Mouse (Mus musculus): ENCODE measurements around the gene Celf3. TPM values are rescaled to one million over a fixed set of nuclear protein-coding genes. Genes with fewer than 3 reads are reported as not detected.

Gene Celf3
- polyA plus RNA-seq, 1 experiment from 2014 or later = 154 TPM

GRCm38 (mm10) chr3:94483790-94484439 lies 5.8 kb downstream of the Celf3 start:
- ATAC-seq (ENCODE audit: insufficient read depth, low FRiP score, low TSS enrichment) (peak; percentile 94), DNase-seq (ENCODE audit: low spot score) (peak; percentile 96)
- Histone ChIP-seq H3K9ac (ENCODE audit: low read length) (no peak overlapping the region), H3K9me3 (ENCODE audit: control insufficient read depth, low read length) (no peaks in the 10 kb centered on the region), H3K27me3 (ENCODE audit: control insufficient read depth, insufficient read depth, low read length) (peaks cover 7% of the 10 kb centered on the region; the same call in 1 of the 2 replicates), H3K36me3 (ENCODE audit: control insufficient read depth, insufficient read depth, low read length) (peaks cover 2% of the 10 kb centered on the region; the same call in 1 of the 2 replicates), H3K4me2 (ENCODE audit: low read depth) (peak overlapping the region; percentile 25), H3K4me3 (ENCODE audit: low read depth, low read length) (no peak overlapping the region), H3K4me1 (ENCODE audit: control insufficient read depth, insufficient read depth, low read length) (peaks cover 47% of the 10 kb centered on the region), H3K27ac (ENCODE audit: low read depth, low read length) (peak overlapping the region; percentile 75)
- WGBS = 15% methylated on average over 20 of the region's 20 CpGs

GRCm38 (mm10) chr3:94485922-94486321 lies 7.8 kb downstream of the Celf3 start:
- H3K36me3 ChIP-seq (ENCODE audit: control insufficient read depth, insufficient read depth, low read length) = peaks cover 3% of the 10 kb centered on the region; the same call in 1 of the 2 replicates
- peaks cover 36% of the 10 kb centered on the region for H3K4me1 ChIP-seq (ENCODE audit: control insufficient read depth, insufficient read depth, low read length)
- H3K27me3 ChIP-seq (ENCODE audit: control insufficient read depth, insufficient read depth, low read length) = no peaks in the 10 kb centered on the region
- no peak overlapping the region for H3K4me3 ChIP-seq (ENCODE audit: low read depth, low read length)
- no peak overlapping the region for H3K9ac ChIP-seq (ENCODE audit: low read length)
- H3K4me2 ChIP-seq (ENCODE audit: low read depth) = no peak overlapping the region
- ATAC-seq (ENCODE audit: insufficient read depth, low FRiP score, low TSS enrichment) (no peak), DNase-seq (ENCODE audit: low spot score) (no peak)
- H3K27ac ChIP-seq (ENCODE audit: low read depth, low read length) = no peak overlapping the region
- no peaks in the 10 kb centered on the region for H3K9me3 ChIP-seq (ENCODE audit: control insufficient read depth, low read length)
- 80% methylated on average over 7 of the region's 7 CpGs for WGBS

GRCm38 (mm10) chr3:94487581-94487980 lies 9.5 kb downstream of the Celf3 start:
- Histone ChIP-seq H3K9me3 (ENCODE audit: control insufficient read depth, low read length) (no peaks in the 10 kb centered on the region), H3K4me2 (ENCODE audit: low read depth) (no peak overlapping the region), H3K4me3 (ENCODE audit: low read depth, low read length) (no peak overlapping the region), H3K27ac (ENCODE audit: low read depth, low read length) (no peak overlapping the region), H3K9ac (ENCODE audit: low read length) (no peak overlapping the region), H3K4me1 (ENCODE audit: control insufficient read depth, insufficient read depth, low read length) (peaks cover 27% of the 10 kb centered on the region), H3K36me3 (ENCODE audit: control insufficient read depth, insufficient read depth, low read length) (peaks cover 5% of the 10 kb centered on the region; the same call in 1 of the 2 replicates), H3K27me3 (ENCODE audit: control insufficient read depth, insufficient read depth, low read length) (no peaks in the 10 kb centered on the region)
- 88% methylated on average over 6 of the region's 6 CpGs for WGBS
- ATAC-seq (ENCODE audit: insufficient read depth, low FRiP score, low TSS enrichment) (no peak), DNase-seq (ENCODE audit: low spot score) (no peak)

GRCm38 (mm10) chr3:94497162-94497561 lies 19.1 kb downstream of the Celf3 start:
- H3K9me3 ChIP-seq (ENCODE audit: control insufficient read depth, low read length) = no peaks in the 10 kb centered on the region
- no peaks in the 10 kb centered on the region for H3K36me3 ChIP-seq (ENCODE audit: control insufficient read depth, insufficient read depth, low read length)
- H3K4me3 ChIP-seq (ENCODE audit: low read depth, low read length) = no peak overlapping the region
- H3K27ac ChIP-seq (ENCODE audit: low read depth, low read length) = no peak overlapping the region
- H3K27me3 ChIP-seq (ENCODE audit: control insufficient read depth, insufficient read depth, low read length) = no peaks in the 10 kb centered on the region
- ATAC-seq (ENCODE audit: insufficient read depth, low FRiP score, low TSS enrichment) (no peak), DNase-seq (ENCODE audit: low spot score) (no peak)
- H3K4me1 ChIP-seq (ENCODE audit: control insufficient read depth, insufficient read depth, low read length) = no peaks in the 10 kb centered on the region
- H3K4me2 ChIP-seq (ENCODE audit: low read depth) = no peak overlapping the region
- H3K9ac ChIP-seq (ENCODE audit: low read length) = no peak overlapping the region
- 78% methylated on average over 4 of the region's 4 CpGs for WGBS

GRCm38 (mm10) chr3:94502243-94502642 lies 24.1 kb downstream of the Celf3 start:
- Histone ChIP-seq H3K4me3 (ENCODE audit: low read depth, low read length) (no peak overlapping the region), H3K4me1 (ENCODE audit: control insufficient read depth, insufficient read depth, low read length) (no peaks in the 10 kb centered on the region), H3K9ac (ENCODE audit: low read length) (no peak overlapping the region), H3K36me3 (ENCODE audit: control insufficient read depth, insufficient read depth, low read length) (no peaks in the 10 kb centered on the region), H3K9me3 (ENCODE audit: control insufficient read depth, low read length) (no peaks in the 10 kb centered on the region), H3K27me3 (ENCODE audit: control insufficient read depth, insufficient read depth, low read length) (no peaks in the 10 kb centered on the region), H3K4me2 (ENCODE audit: low read depth) (no peak overlapping the region), H3K27ac (ENCODE audit: low read depth, low read length) (no peak overlapping the region)
- 78% methylated on average over 3 of the region's 3 CpGs for WGBS
- no peak for DNase-seq (ENCODE audit: low spot score)
- ATAC-seq (ENCODE audit: insufficient read depth, low FRiP score, low TSS enrichment) = no peak

GRCm38 (mm10) chr3:94506664-94507063 lies 28.6 kb downstream of the Celf3 start:
- no peaks in the 10 kb centered on the region for H3K27me3 ChIP-seq (ENCODE audit: control insufficient read depth, insufficient read depth, low read length)
- 98% methylated on average over 1 of the region's 1 CpGs for WGBS
- no peak for DNase-seq (ENCODE audit: low spot score)
- no peak for ATAC-seq (ENCODE audit: insufficient read depth, low FRiP score, low TSS enrichment)
- no peak overlapping the region for H3K9ac ChIP-seq (ENCODE audit: low read length)
- no peak overlapping the region for H3K27ac ChIP-seq (ENCODE audit: low read depth, low read length)
- no peak overlapping the region for H3K4me3 ChIP-seq (ENCODE audit: low read depth, low read length)
- H3K36me3 ChIP-seq (ENCODE audit: control insufficient read depth, insufficient read depth, low read length) = 0 out of 2 replicates have a peak, but pooled peaks cover 2% of the 10 kb centered on the region
- no peaks in the 10 kb centered on the region for H3K4me1 ChIP-seq (ENCODE audit: control insufficient read depth, insufficient read depth, low read length)
- no peak overlapping the region for H3K4me2 ChIP-seq (ENCODE audit: low read depth)
- no peaks in the 10 kb centered on the region for H3K9me3 ChIP-seq (ENCODE audit: control insufficient read depth, low read length)

- Histone ChIP-seq H3K9me3 (ENCODE audit: control insufficient read depth, low read length) (no peaks in the 10 kb centered on the region), H3K4me3 (ENCODE audit: low read depth, low read length) (no peak overlapping the region), H3K27me3 (ENCODE audit: control insufficient read depth, insufficient read depth, low read length) (no peaks in the 10 kb centered on the region), H3K36me3 (ENCODE audit: control insufficient read depth, insufficient read depth, low read length) (no peaks in the 10 kb centered on the region), H3K4me1 (ENCODE audit: control insufficient read depth, insufficient read depth, low read length) (no peaks in the 10 kb centered on the region), H3K9ac (ENCODE audit: low read length) (no peak overlapping the region), H3K27ac (ENCODE audit: low read depth, low read length) (no peak overlapping the region), H3K4me2 (ENCODE audit: low read depth) (no peak overlapping the region)
- no peak for DNase-seq (ENCODE audit: low spot score)
- ATAC-seq (ENCODE audit: insufficient read depth, low FRiP score, low TSS enrichment) = no peak
- 72% methylated on average over 2 of the region's 2 CpGs for WGBS
These were observed 48.6 kb downstream of the Celf3 start for GRCm38 (mm10) chr3:94526731-94527130.

GRCm38 (mm10) chr3:94533968-94534367 lies 55.9 kb downstream of the Celf3 start:
- Histone ChIP-seq H3K27me3 (ENCODE audit: control insufficient read depth, insufficient read depth, low read length) (no peaks in the 10 kb centered on the region), H3K4me2 (ENCODE audit: low read depth) (no peak overlapping the region), H3K4me3 (ENCODE audit: low read depth, low read length) (no peak overlapping the region), H3K9ac (ENCODE audit: low read length) (no peak overlapping the region), H3K27ac (ENCODE audit: low read depth, low read length) (no peak overlapping the region), H3K9me3 (ENCODE audit: control insufficient read depth, low read length) (no peaks in the 10 kb centered on the region), H3K36me3 (ENCODE audit: control insufficient read depth, insufficient read depth, low read length) (no peaks in the 10 kb centered on the region), H3K4me1 (ENCODE audit: control insufficient read depth, insufficient read depth, low read length) (no peaks in the 10 kb centered on the region)
- DNase-seq (ENCODE audit: low spot score) = no peak
- ATAC-seq (ENCODE audit: insufficient read depth, low FRiP score, low TSS enrichment) = no peak

GRCm38 (mm10) chr3:94537187-94537586 lies 59.1 kb downstream of the Celf3 start:
- Histone ChIP-seq H3K9ac (ENCODE audit: low read length) (no peak overlapping the region), H3K4me1 (ENCODE audit: control insufficient read depth, insufficient read depth, low read length) (no peaks in the 10 kb centered on the region), H3K4me2 (ENCODE audit: low read depth) (no peak overlapping the region), H3K36me3 (ENCODE audit: control insufficient read depth, insufficient read depth, low read length) (no peaks in the 10 kb centered on the region), H3K9me3 (ENCODE audit: control insufficient read depth, low read length) (no peaks in the 10 kb centered on the region), H3K27ac (ENCODE audit: low read depth, low read length) (no peak overlapping the region), H3K4me3 (ENCODE audit: low read depth, low read length) (no peak overlapping the region), H3K27me3 (ENCODE audit: control insufficient read depth, insufficient read depth, low read length) (no peaks in the 10 kb centered on the region)
- 92% methylated on average over 3 of the region's 3 CpGs for WGBS
- ATAC-seq (ENCODE audit: insufficient read depth, low FRiP score, low TSS enrichment) = no peak
- DNase-seq (ENCODE audit: low spot score) = no peak
